Comparison of ENCODE assay signal across 9 mouse cellular contexts in the genomic region with DNA sequence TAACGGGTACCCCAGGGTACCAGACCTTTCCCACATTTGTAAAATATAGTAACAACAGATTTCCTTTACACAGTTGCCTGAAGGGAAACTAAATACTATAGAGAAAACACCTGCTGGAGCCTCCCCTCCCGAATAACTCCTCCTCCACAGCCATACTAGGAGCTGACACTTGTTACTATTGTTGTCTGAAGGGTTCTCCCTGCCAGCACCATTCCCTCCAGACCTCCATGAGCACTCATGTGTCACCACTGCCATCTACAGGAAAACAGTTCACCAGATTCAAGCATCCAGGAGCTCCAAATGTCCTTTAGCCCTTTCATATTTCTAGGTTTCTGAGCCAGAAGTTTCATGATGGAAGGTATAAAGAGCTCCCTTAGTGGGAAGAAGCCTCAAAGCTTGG. TPM values are rescaled to one million over a fixed set of nuclear protein-coding genes. Genes with fewer than 3 reads are reported as not detected.
DNase-seq lines count a peak whose midpoint lies in the region; ATAC-seq and TF ChIP-seq lines count a peak whose summit lies in the region.
"Had no signal": no experiment of that assay in that cellular context is flagged by ENCODE, and none has a peak within 500 bp of the region (broad histone marks: within the 10 kb centered on the region; RNA-seq: fewer than 3 reads in every experiment).

No protein-coding gene starts in this region.

- H3K36me3 ChIP-seq in forebrain, embryonic 16.5 days (ENCODE audit: control insufficient read depth, insufficient read depth): no peaks in the 10 kb centered on the region
- H3K36me3 ChIP-seq in hindbrain, embryonic 12.5 days: no peaks in the 10 kb centered on the region
- no peaks in the 10 kb centered on the region for H3K36me3 ChIP-seq in midbrain, embryonic 13.5 days

- no peak overlapping the region for H3K9ac ChIP-seq in forebrain, embryonic 16.5 days (replicated peaks; ENCODE audit: low read depth, low read length)
- H3K9ac ChIP-seq in hindbrain, embryonic 12.5 days: no peak overlapping the region
- H3K9ac ChIP-seq in midbrain, embryonic 13.5 days (replicated peaks): no peak overlapping the region

- peak; percentile 55; the same call in 1 of the 2 replicates for ATAC-seq in forebrain, embryonic 16.5 days
- peak; percentile 59; the same call in 1 of the 2 replicates for ATAC-seq in hindbrain, embryonic 12.5 days (ENCODE audit: low FRiP score)
- peak; percentile 61; the same call in 1 of the 2 replicates for ATAC-seq in midbrain, embryonic 13.5 days

- 9% methylated on average over 2 of the region's 2 CpGs for WGBS in forebrain, embryonic 16.5 days
- WGBS in hindbrain, embryonic 12.5 days: 33% methylated on average over 2 of the region's 2 CpGs
- 33% methylated on average over 2 of the region's 2 CpGs for WGBS in midbrain, embryonic 13.5 days

- H3K9me3 ChIP-seq in forebrain, embryonic 16.5 days (ENCODE audit: control insufficient read depth, low read length): no peaks in the 10 kb centered on the region
- H3K9me3 ChIP-seq in hindbrain, embryonic 12.5 days (replicated peaks): no peaks in the 10 kb centered on the region
- no peaks in the 10 kb centered on the region for H3K9me3 ChIP-seq in midbrain, embryonic 13.5 days

- peak; percentile 47 for DNase-seq in kidney, adult 18-20 months
- DNase-seq in kidney, adult 11 months: no peak
- DNase-seq in c-Kit-positive CD71-positive TER-119-positive erythroid progenitor cells, embryonic 14.5 days (ENCODE audit: low spot score): peak; percentile 65
- peak; percentile 47 to 61 for DNase-seq in left cerebral cortex, adult 2 months (ENCODE audit: extremely low spot score in 1 of 2, low spot score in 2 of 2)
- no peak for DNase-seq in natural killer cell, adult 2 months (ENCODE audit: low spot score in 2 of 2)

- no peak overlapping the region for H3K4me2 ChIP-seq in forebrain, embryonic 16.5 days (ENCODE audit: low read length)
- no peak overlapping the region for H3K4me2 ChIP-seq in hindbrain, embryonic 12.5 days (replicated peaks)
- H3K4me2 ChIP-seq in midbrain, embryonic 13.5 days (replicated peaks): no peak overlapping the region

- H3K27me3 ChIP-seq in forebrain, embryonic 16.5 days (replicated peaks; ENCODE audit: control insufficient read depth, insufficient read depth, low read length): no peaks in the 10 kb centered on the region
- no peaks in the 10 kb centered on the region for H3K27me3 ChIP-seq in hindbrain, embryonic 12.5 days
- no peaks in the 10 kb centered on the region for H3K27me3 ChIP-seq in midbrain, embryonic 13.5 days

- intact Hi-C loops in left cerebral cortex, adult 2 months (cut with DNase I): loop anchor here (2.0 to 5.0 kb wide), 4 partner anchors 42 to 188 kb away; a partner anchor contains a TSS

- no peak overlapping the region for H3K4me3 ChIP-seq in forebrain, embryonic 16.5 days (replicated peaks; ENCODE audit: low read length)
- H3K4me3 ChIP-seq in hindbrain, embryonic 12.5 days: no peak overlapping the region
- no peak overlapping the region for H3K4me3 ChIP-seq in left cerebral cortex, adult 2 months
- no peak overlapping the region for H3K4me3 ChIP-seq in midbrain, embryonic 13.5 days (replicated peaks)
- H3K4me3 ChIP-seq: myocyte had no signal

- H3K4me1 ChIP-seq in forebrain, embryonic 16.5 days (replicated peaks; ENCODE audit: control insufficient read depth, insufficient read depth, low read length): peaks cover 39% of the 10 kb centered on the region
- peaks cover 47% of the 10 kb centered on the region for H3K4me1 ChIP-seq in hindbrain, embryonic 12.5 days
- peaks cover 73% of the 10 kb centered on the region for H3K4me1 ChIP-seq in midbrain, embryonic 13.5 days (replicated peaks)

- peak; percentile 73 for TF ChIP-seq CTCF in left cerebral cortex, adult 2 months (IDR thresholded peaks at IDR 0.05)

- peak overlapping the region; percentile 33; the same call in 1 of the 2 replicates for H3K27ac ChIP-seq in forebrain, embryonic 16.5 days (ENCODE audit: low read length)
- peak overlapping the region; percentile 70 for H3K27ac ChIP-seq in hindbrain, embryonic 12.5 days
- H3K27ac ChIP-seq in left cerebral cortex, adult 2 months: peak overlapping the region; percentile 76
- H3K27ac ChIP-seq in midbrain, embryonic 13.5 days: peak overlapping the region; percentile 63

RNA-seq across cellular contexts. Expression of a gene that starts 60.0 kb away (rescaled TPM):
- polyA plus RNA-seq in forebrain, embryonic 16.5 days (2015; fragmentation: Nextera tagmentation; extraction: Ambion mirVana): 56.5 and 62.0 TPM in 2 replicates
- 40.8 and 45.4 TPM in 2 replicates for polyA plus RNA-seq in hindbrain, embryonic 12.5 days (2016; fragmentation: Nextera tagmentation; extraction: Ambion mirVana)
- total RNA-seq in left cerebral cortex, adult 2 months (2021): 100 to 1,000 TPM; 216 to 221 TPM
- polyA plus RNA-seq in midbrain, embryonic 13.5 days (2015; fragmentation: Nextera tagmentation; extraction: Ambion mirVana): 47.8 and 50.1 TPM in 2 replicates

Comparison
In these comparisons a context has a peak if more than half of its experiments do, and no peak if none do; other contexts are left out.
1. DNase-seq: peak in kidney, adult 18-20 months (single experiment), c-Kit-positive CD71-positive TER-119-positive erythroid progenitor cells, embryonic 14.5 days (single experiment) and left cerebral cortex, adult 2 months (2 of 2); none in kidney, adult 11 months (single experiment) and natural killer cell, adult 2 months (0 of 2).
2. Peak in every context shown above with its lines, with median percentiles within 50 percentile points of each other: ATAC-seq and H3K27ac ChIP-seq.